Mouse (Mus musculus) olfactory bulb, adult 2 months (tissue): Measurements from ENCODE around the gene Snrnp40.

Source experiments
- CTCF ChIP-seq: fragments of 200-500 bp; IDR thresholded peaks from 2 replicates; pipeline ENCODE4 v1.5.1; 2012; ENCODE audit warnings: low read depth, mild to moderate bottlenecking, low read length, moderate library complexity; ENCODE audit not compliant: insufficient read depth
- POLR2A ChIP-seq: fragments of 200-500 bp; IDR thresholded peaks from 2 replicates; pipeline ENCODE4 v1.6.1; 2012; ENCODE audit warnings: mild to moderate bottlenecking, low read depth, low read length, moderate library complexity; ENCODE audit not compliant: insufficient read depth

DNA sequence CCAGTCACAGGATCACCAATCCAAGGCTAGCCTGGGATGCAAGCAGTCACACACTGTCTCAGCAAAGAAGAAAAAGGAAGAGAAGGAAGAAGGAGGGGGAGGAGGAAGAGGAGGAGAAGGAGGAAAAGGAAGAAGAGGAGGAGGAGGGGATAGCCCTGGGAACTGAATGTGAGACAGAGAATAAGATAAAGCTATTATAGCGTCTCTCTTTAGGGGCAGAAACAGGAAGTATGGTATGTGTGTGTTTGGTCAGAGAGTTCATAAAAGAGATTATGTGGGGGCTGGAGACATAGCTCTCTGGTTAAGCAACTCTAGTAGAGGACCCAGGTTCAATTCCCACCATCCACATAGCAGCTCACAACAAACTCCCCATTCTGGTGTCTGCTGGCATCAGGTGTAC lies 36.8 kb upstream of the Snrnp40 start:
- TF ChIP-seq CTCF (no peak), POLR2A (no peak)
